Mouse (Mus musculus) liver, embryonic 16.5 days (tissue): Measurements from ENCODE around the gene Trim38. TPM values are rescaled to one million over a fixed set of nuclear protein-coding genes. Genes with fewer than 3 reads are reported as not detected.
"Not testable (repeated sequence)": the region's sequence is repeated elsewhere in the genome, so short reads cannot be mapped to it uniquely, and the experiment has no call there.

ENCODE experiments used
- ATAC-seq: fragments of 200-750 bp; cut with Nextera tagmentation; 2 replicates; pipeline ENCODE4 v1.8.0; 2017; ENCODE audit warnings: low read depth, mild to moderate bottlenecking, moderate number of reproducible peaks, moderate library complexity
- H3K27ac ChIP-seq: fragments of 300-500 bp; sonication (generic); 2 replicates; pipeline ENCODE4 v1.5.1; 2014; ENCODE audit warnings: mild to moderate bottlenecking, low read length
- H3K27me3 ChIP-seq: fragments of 300-500 bp; sonication (generic); 2 replicates; pipeline ENCODE4 v1.6.1; 2014; ENCODE audit warnings: low read depth, low read length, mixed read lengths; ENCODE audit not compliant: control insufficient read depth, insufficient read depth
- H3K36me3 ChIP-seq: fragments of 300-500 bp; sonication (generic); 2 replicates; pipeline ENCODE4 v1.6.1; 2014; ENCODE audit warnings: mild to moderate bottlenecking; ENCODE audit not compliant: control insufficient read depth, insufficient read depth
- H3K4me1 ChIP-seq: fragments of 300-500 bp; sonication (generic); 2 replicates; pipeline ENCODE4 v1.6.1; 2014; ENCODE audit warnings: low read depth, low read length, mixed read lengths; ENCODE audit not compliant: control insufficient read depth
- H3K4me2 ChIP-seq: fragments of 300-500 bp; sonication (generic); 2 replicates; pipeline ENCODE4 v1.6.1; 2014; ENCODE audit warnings: low read depth, low read length, mixed read lengths
- H3K4me3 ChIP-seq: fragments of 300-500 bp; sonication (generic); 2 replicates; pipeline ENCODE4 v1.5.1; 2014; ENCODE audit warnings: low read depth, mild to moderate bottlenecking, low read length
- H3K9ac ChIP-seq: fragments of 300-500 bp; sonication (generic); 2 replicates; pipeline ENCODE4 v1.6.1; 2014; ENCODE audit warnings: low read depth, low read length
- H3K9me3 ChIP-seq: fragments of 300-500 bp; sonication (generic); replicated peaks from 2 replicates; pipeline ENCODE4 v1.6.1; 2016; ENCODE audit warnings: low read length; ENCODE audit not compliant: control insufficient read depth
- WGBS: fragments of 180-500 bp; shearing (Covaris S2); extraction: QIAGEN DNeasy Blood & Tissue Kit; methylation state at CpG from one replicate; pipeline ENCODE4 v1.1.7; 2014; ENCODE audit not compliant: insufficient replicate concordance; 5-methylcytosine and 5-hydroxymethylcytosine counted together
- polyA plus RNA-seq: library from polyadenylated mRNA; unstranded; fragments of >200 nt; fragmentation: Nextera tagmentation; extraction: Ambion mirVana; gene quantifications from 2 replicates; pipeline ENCODE4 v1.2.1, GENCODE M21; 2015

The Trim38 gene
- polyA plus RNA-seq, 1 experiment from 2014 or later: not detected

- Histone ChIP-seq H3K9me3 (no peaks in the 10 kb centered on the region), H3K36me3 (no peaks in the 10 kb centered on the region), H3K27ac (peak overlapping the region; percentile 100), H3K4me2 (peak overlapping the region; percentile 76), H3K27me3 (no peaks in the 10 kb centered on the region), H3K4me1 (peaks cover 33% of the 10 kb centered on the region), H3K9ac (peak overlapping the region; percentile 86), H3K4me3 (peak overlapping the region; percentile 66)
- 2% methylated on average over 13 of the region's 36 CpGs for WGBS
- ATAC-seq: no peak; the same call in 1 of the 2 replicates
Measured at GRCm38 (mm10) chr13:23744421-23745380, 25.0 kb upstream of the Trim38 start.

- WGBS: 1% methylated on average over 23 of the region's 28 CpGs
- Histone ChIP-seq H3K27ac (peak within 1 kb of the TSS; percentile 100), H3K4me2 (peak within 1 kb of the TSS; percentile 76), H3K4me1 (peaks cover 36% of the 10 kb centered on the region), H3K36me3 (no peaks in the 10 kb centered on the region), H3K4me3 (peak within 1 kb of the TSS; percentile 66), H3K27me3 (no peaks in the 10 kb centered on the region), H3K9me3 (no peaks in the 10 kb centered on the region), H3K9ac (peak within 1 kb of the TSS; percentile 86)
- peak; percentile 56 for ATAC-seq
Measured at GRCm38 (mm10) chr13:23745381-23746161, 24.1 kb upstream of the Trim38 start, which contains the start of gene Hist1h3c. Gene Hist1h3c (minus strand): TSS chr13:23745602.

- peak within 1 kb of the TSS; percentile 76 for H3K4me2 ChIP-seq
- H3K9me3 ChIP-seq, H3K36me3 ChIP-seq, H3K27me3 ChIP-seq: not testable (repeated sequence)
- ATAC-seq: peak; percentile 74
- H3K27ac ChIP-seq: peak within 1 kb of the TSS; percentile 100
- H3K4me3 ChIP-seq: peak within 1 kb of the TSS; percentile 66
- WGBS: 0% methylated on average over 34 of the region's 58 CpGs
- peaks cover 36% of the 10 kb centered on the region for H3K4me1 ChIP-seq
- H3K9ac ChIP-seq: peak within 1 kb of the TSS; percentile 86
Measured at GRCm38 (mm10) chr13:23746201-23747080, 23.3 kb upstream of the Trim38 start, which contains the start of gene Hist1h2bb. Gene Hist1h2bb (plus strand): TSS chr13:23746734.

GRCm38 (mm10) chr13:23747081-23747891, 22.4 kb upstream of the Trim38 start:
- H3K4me1 ChIP-seq: peaks cover 29% of the 10 kb centered on the region
- ATAC-seq: no peak
- peak overlapping the region; percentile 76 for H3K4me2 ChIP-seq
- H3K4me3 ChIP-seq: peak overlapping the region; percentile 66
- H3K27ac ChIP-seq: peak overlapping the region; percentile 100
- WGBS: 3% methylated on average over 9 of the region's 13 CpGs
- H3K36me3 ChIP-seq: no peaks in the 10 kb centered on the region
- peak overlapping the region; percentile 76 for H3K9ac ChIP-seq
- no peaks in the 10 kb centered on the region for H3K9me3 ChIP-seq
- H3K27me3 ChIP-seq: no peaks in the 10 kb centered on the region

- no peaks in the 10 kb centered on the region for H3K36me3 ChIP-seq
- no peaks in the 10 kb centered on the region for H3K27me3 ChIP-seq
- peak overlapping the region; percentile 76 for H3K4me2 ChIP-seq
- H3K9ac ChIP-seq: peak overlapping the region; percentile 76
- H3K4me3 ChIP-seq: peak overlapping the region; percentile 66
- peaks cover 28% of the 10 kb centered on the region for H3K4me1 ChIP-seq
- ATAC-seq: no peak
- H3K27ac ChIP-seq: peak overlapping the region; percentile 100
- 5% methylated on average over 4 of the region's 4 CpGs for WGBS
- no peaks in the 10 kb centered on the region for H3K9me3 ChIP-seq
Measured at GRCm38 (mm10) chr13:23747892-23748288, 21.8 kb upstream of the Trim38 start.

- Histone ChIP-seq H3K36me3 (no peaks in the 10 kb centered on the region), H3K9me3 (no peaks in the 10 kb centered on the region), H3K27ac (peak overlapping the region; percentile 89), H3K4me1 (peaks cover 26% of the 10 kb centered on the region), H3K4me2 (no peak overlapping the region), H3K4me3 (no peak overlapping the region), H3K27me3 (no peaks in the 10 kb centered on the region), H3K9ac (no peak overlapping the region; the same call in 1 of the 2 replicates)
- ATAC-seq: no peak
- 82% methylated on average over 5 of the region's 5 CpGs for WGBS
Measured at GRCm38 (mm10) chr13:23749563-23750121, 20.1 kb upstream of the Trim38 start.

- H3K4me1 ChIP-seq: peaks cover 31% of the 10 kb centered on the region
- H3K27ac ChIP-seq: peak within 1 kb of the TSS; percentile 98
- WGBS: under 1% methylated on average over 31 of the region's 47 CpGs
- not testable (repeated sequence) for H3K36me3 ChIP-seq, H3K9me3 ChIP-seq, H3K27me3 ChIP-seq
- ATAC-seq: peak; percentile 46
- H3K9ac ChIP-seq: peak within 1 kb of the TSS; percentile 73
- H3K4me2 ChIP-seq: peak within 1 kb of the TSS; percentile 64
- H3K4me3 ChIP-seq: peak within 1 kb of the TSS; percentile 56
Measured at GRCm38 (mm10) chr13:23750839-23751477, 18.8 kb upstream of the Trim38 start, which contains the start of gene Hist1h2ab. Gene Hist1h2ab (plus strand): TSS chr13:23751126.
